In the genomic region with DNA sequence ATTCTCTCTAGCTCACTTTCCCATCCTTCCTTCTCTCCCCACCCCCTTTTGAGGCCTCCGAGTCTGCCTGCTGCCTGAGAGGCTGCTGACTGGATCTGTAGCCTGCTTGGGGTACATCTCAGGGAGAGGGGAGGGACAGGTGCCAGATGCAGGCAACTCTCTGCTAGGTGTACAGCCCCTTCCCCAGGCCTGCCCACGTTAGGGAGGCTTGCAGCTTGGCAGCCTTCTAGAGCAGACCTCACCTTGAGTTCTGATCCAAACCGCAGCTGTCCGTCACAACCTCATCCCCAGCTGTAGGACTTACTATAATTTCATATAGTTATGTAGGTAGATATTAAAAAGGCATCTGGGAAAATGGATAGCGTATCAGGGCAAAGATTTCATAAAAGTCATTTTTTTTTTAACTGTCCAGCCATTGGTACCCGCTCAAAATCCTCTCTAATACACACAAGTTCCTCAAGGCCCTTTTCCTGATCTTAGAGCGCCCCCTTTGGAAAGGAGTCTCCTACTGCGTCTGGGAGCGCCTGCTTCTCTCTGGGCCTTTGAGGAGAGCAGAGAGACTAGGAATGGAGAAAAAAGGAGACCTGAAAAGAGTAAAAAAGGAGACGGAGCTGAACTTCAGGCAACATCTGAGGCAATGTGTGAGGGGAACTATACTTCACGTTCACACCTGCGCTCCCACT, we compare ENCODE assay signal across 9 mouse cellular contexts.
A peak's percentile ranks its signal among the peaks of the same experiment; 100 is the strongest.
DNase-seq lines count a peak whose midpoint lies in the region; ATAC-seq and TF ChIP-seq lines count a peak whose summit lies in the region.
"Had no signal": no experiment of that assay in that cellular context is flagged by ENCODE, and none has a peak within 500 bp of the region (broad histone marks: within the 10 kb centered on the region; RNA-seq: fewer than 3 reads in every experiment).

No protein-coding gene starts in this region.

- DNase-seq in kidney, adult 2 months: peak; percentile 8
- no peak for DNase-seq in Patski (ENCODE audit: low read depth, low spot score)
- peak; percentile 86 to 88 for DNase-seq in cerebellum, postnatal 14 days
- DNase-seq in heart, postnatal 10 days: peak; percentile 42 to 73
- DNase-seq in left cerebral cortex, postnatal 14 days (ENCODE audit: low spot score in 2 of 2): peak; percentile 75 to 78
- peak; percentile 70 for DNase-seq in retina, adult 2 months (ENCODE audit: low read depth, low spot score)
- DNase-seq in urinary bladder, adult 2 months (ENCODE audit: low spot score): no peak

- peak; percentile 46 for TF ChIP-seq CTCF in kidney, adult 2 months (conservative IDR thresholded peaks at IDR 0.05; ENCODE audit: insufficient read depth, insufficient read length, low read depth, low read length)
- peak; percentile 79 for TF ChIP-seq CTCF in Patski (IDR thresholded peaks at IDR 0.05)

- intact Hi-C loops in heart, postnatal 10 days (cut with DNase I): loop anchor here (2.0 to 5.0 kb wide), 3 partner anchors 81 to 1523 kb away; no protein-coding TSS in a partner anchor
- intact Hi-C loops in left cerebral cortex, postnatal 14 days (cut with DNase I): loop anchor here (10.0 kb wide), 3 partner anchors 333 to 1523 kb away; no protein-coding TSS in a partner anchor

- H3K9me3 ChIP-seq in kidney, embryonic 14.5 days (ENCODE audit: control insufficient read depth, low read length): no peaks in the 10 kb centered on the region
- H3K9me3 ChIP-seq: embryonic facial prominence, embryonic 15.5 days had no signal

- no peak overlapping the region for H3K9ac ChIP-seq in kidney, embryonic 14.5 days (ENCODE audit: low read depth, low read length)
- H3K9ac ChIP-seq: embryonic facial prominence, embryonic 15.5 days had no signal

- WGBS in kidney, adult 2 months: 42% methylated on average over 12 of the region's 12 CpGs
- WGBS in kidney, embryonic 14.5 days: 47% methylated on average over 12 of the region's 12 CpGs

- H3K4me3 ChIP-seq in kidney, adult 2 months (ENCODE audit: insufficient read depth, low read depth, low read length): no peak overlapping the region
- H3K4me3 ChIP-seq in kidney, embryonic 14.5 days (ENCODE audit: low read length): no peak overlapping the region
- H3K4me3 ChIP-seq: embryonic facial prominence, embryonic 15.5 days had no signal

- no peak overlapping the region for H3K4me2 ChIP-seq in kidney, embryonic 14.5 days (replicated peaks; ENCODE audit: low read depth, low read length)
- H3K4me2 ChIP-seq: embryonic facial prominence, embryonic 15.5 days had no signal

- no peaks in the 10 kb centered on the region for H3K27me3 ChIP-seq in kidney, adult 2 months (replicated peaks; ENCODE audit: control insufficient read depth, insufficient read depth, low read length)
- 0 out of 2 replicates have a peak, but pooled peaks cover 2% of the 10 kb centered on the region for H3K27me3 ChIP-seq in kidney, embryonic 14.5 days (ENCODE audit: control insufficient read depth, insufficient read depth, low read length)
- no peaks in the 10 kb centered on the region for H3K27me3 ChIP-seq in Patski

- H3K27ac ChIP-seq in kidney, adult 2 months (ENCODE audit: insufficient read depth, low read depth, low read length): no peak overlapping the region
- no peak overlapping the region for H3K27ac ChIP-seq in kidney, embryonic 14.5 days (ENCODE audit: low read depth, low read length)
- H3K27ac ChIP-seq: embryonic facial prominence, embryonic 15.5 days had no signal

- CTCF ChIA-PET in Patski (lab: Charles Lee): interaction anchor here (1.7 kb wide), 1 partner anchor 9 kb away, joined by 6 read pairs; no protein-coding TSS in a partner anchor

- POLR2A ChIA-PET in Patski (lab: Charles Lee): interaction anchor here (1.0 kb wide), 1 partner anchor 17 kb away, joined by 5 read pairs; no protein-coding TSS in a partner anchor

- no peak for TF ChIP-seq POLR2A in kidney, adult 2 months (IDR thresholded peaks at IDR 0.05; ENCODE audit: low read depth, low read length)

- ATAC-seq in kidney, embryonic 14.5 days (ENCODE audit: low FRiP score, low TSS enrichment): no peak
- peak; percentile 60 for ATAC-seq in Patski

- in situ Hi-C loops in Patski (cut with MboI; ENCODE audit: low pct_unique_long_range_greater_than_20kb): no loop called here

- no peaks in the 10 kb centered on the region for H3K4me1 ChIP-seq in kidney, adult 2 months (ENCODE audit: control insufficient read depth, insufficient read depth, low read length)
- H3K4me1 ChIP-seq in kidney, embryonic 14.5 days (ENCODE audit: control insufficient read depth, insufficient read depth, low read length): no peaks in the 10 kb centered on the region
- H3K4me1 ChIP-seq: embryonic facial prominence, embryonic 15.5 days had no signal

- H3K36me3 ChIP-seq in kidney, adult 2 months (ENCODE audit: control insufficient read depth, insufficient read depth, low read length): no peaks in the 10 kb centered on the region
- no peaks in the 10 kb centered on the region for H3K36me3 ChIP-seq in kidney, embryonic 14.5 days (ENCODE audit: control insufficient read depth, insufficient read depth, low read length)
- H3K36me3 ChIP-seq: embryonic facial prominence, embryonic 15.5 days had no signal

Comparison
In these comparisons a context has a peak if more than half of its experiments do, and no peak if none do; other contexts are left out.
1. DNase-seq: peak in kidney, adult 2 months (single experiment), cerebellum, postnatal 14 days (2 of 2), heart, postnatal 10 days (2 of 2), left cerebral cortex, postnatal 14 days (2 of 2) and retina, adult 2 months (single experiment); none in Patski (single experiment) and urinary bladder, adult 2 months (single experiment).